ENCODE assay signal across 28 mouse cellular contexts in the genomic region with DNA sequence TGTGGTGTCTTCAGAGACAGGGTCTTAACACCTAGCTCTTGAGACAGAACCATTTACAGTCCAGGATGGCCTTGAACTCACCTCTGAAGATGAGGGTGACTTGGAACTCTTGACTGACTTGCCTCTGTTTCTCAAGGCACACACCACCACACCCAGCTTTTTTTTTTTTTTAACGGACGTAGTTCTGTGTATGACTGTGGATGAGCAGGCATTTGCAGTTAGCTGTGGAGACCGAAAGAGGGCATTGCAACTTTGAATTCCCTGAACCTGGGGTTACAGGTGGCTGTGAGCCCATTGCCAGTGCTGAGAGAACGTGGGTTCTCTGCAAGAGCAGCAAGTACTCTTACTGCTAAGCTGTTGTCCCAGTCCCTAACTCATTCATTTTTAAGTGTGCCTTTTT. TPM values are rescaled to one million over a fixed set of nuclear protein-coding genes. Genes with fewer than 3 reads are reported as not detected.
"Had no signal": no experiment of that assay in that cellular context is flagged by ENCODE, and none has a peak within 500 bp of the region (broad histone marks: within the 10 kb centered on the region; RNA-seq: fewer than 3 reads in every experiment).

No protein-coding gene starts in this region.

- H3K27ac ChIP-seq: heart, adult 2 months; heart, embryonic 13.5 days; heart, embryonic 15.5 days; hindbrain, embryonic 10.5 days; hindbrain, embryonic 12.5 days; hindbrain, embryonic 15.5 days; hindbrain, postnatal 0 days; kidney, embryonic 15.5 days; layer of hippocampus, adult 2 months; left cerebral cortex, adult 2 months; limb, embryonic 10.5 days; limb, embryonic 12.5 days; liver, embryonic 13.5 days had no signal

- ATAC-seq: hindbrain, postnatal 0 days; intestine, embryonic 16.5 days had no signal

- DNase-seq: gastrocnemius, postnatal 14 days; gastrocnemius, postnatal 36 days; heart, adult 11 months; heart, adult 2 months; heart, postnatal 4 days; kidney, adult 11 months; kidney, adult 2 months; kidney, adult 9 months; kidney, postnatal 10 days; kidney, postnatal 25 days; kidney, postnatal 4 days; liver; liver, embryonic 13.5 days had no signal

- H3K4me3 ChIP-seq: heart, adult 2 months; heart, embryonic 13.5 days; heart, embryonic 15.5 days; hindbrain, embryonic 10.5 days; hindbrain, embryonic 12.5 days; hindbrain, embryonic 15.5 days; kidney, embryonic 15.5 days; layer of hippocampus, adult 2 months; left cerebral cortex, adult 2 months; limb, embryonic 10.5 days; limb, embryonic 12.5 days; liver, embryonic 13.5 days had no signal

- H3K36me3 ChIP-seq: heart, embryonic 13.5 days; heart, embryonic 15.5 days; hindbrain, embryonic 10.5 days; hindbrain, embryonic 12.5 days; hindbrain, embryonic 15.5 days; kidney, embryonic 15.5 days; limb, embryonic 10.5 days; limb, embryonic 12.5 days; liver, embryonic 13.5 days had no signal

- H3K4me2 ChIP-seq: heart, embryonic 11.5 days; heart, embryonic 13.5 days; heart, embryonic 15.5 days; hindbrain, embryonic 12.5 days; hindbrain, embryonic 15.5 days; kidney, embryonic 15.5 days; limb, embryonic 12.5 days; liver, embryonic 11.5 days; liver, embryonic 13.5 days had no signal

- H3K4me1 ChIP-seq: heart, embryonic 13.5 days; heart, embryonic 15.5 days; hindbrain, embryonic 15.5 days; kidney, embryonic 15.5 days; limb, embryonic 10.5 days; limb, embryonic 12.5 days; liver, embryonic 13.5 days had no signal

- H3K9me3 ChIP-seq: heart, embryonic 13.5 days; heart, embryonic 15.5 days; hindbrain, embryonic 10.5 days; hindbrain, embryonic 12.5 days; hindbrain, embryonic 15.5 days; kidney, embryonic 15.5 days; limb, embryonic 10.5 days; limb, embryonic 12.5 days; liver, embryonic 13.5 days had no signal

- H3K9ac ChIP-seq: heart, embryonic 13.5 days; heart, embryonic 15.5 days; hindbrain, embryonic 12.5 days; hindbrain, embryonic 15.5 days; kidney, embryonic 15.5 days; limb, embryonic 12.5 days; liver, embryonic 13.5 days had no signal

- H3K27me3 ChIP-seq: heart, embryonic 13.5 days; heart, embryonic 15.5 days; hindbrain, embryonic 12.5 days; hindbrain, embryonic 15.5 days; kidney, embryonic 15.5 days; limb, embryonic 12.5 days; liver, embryonic 13.5 days had no signal

RNA-seq across cellular contexts. Expression of gene Ttc29, which starts 13.0 kb away (rescaled TPM):
- polyA plus RNA-seq: heart, embryonic 11.5 days; heart, embryonic 13.5 days; intestine, embryonic 14.5 days; intestine, embryonic 16.5 days; kidney, adult 2 months; kidney, embryonic 15.5 days; limb, embryonic 10.5 days; limb, embryonic 12.5 days; liver, embryonic 11.5 days; liver, embryonic 13.5 days had no signal
